Mouse (Mus musculus) lung, postnatal 0 days (tissue): ENCODE measurements around the gene Rab3gap2.

Experiments
- CTCF ChIP-seq: IDR thresholded peaks from 2 replicates; pipeline ENCODE4 v1.5.1; 2016; ENCODE audit warnings: antibody characterized with exemption, mild to moderate bottlenecking
- EP300 ChIP-seq: IDR thresholded peaks from 2 replicates; pipeline ENCODE4 v1.6.1; 2016; ENCODE audit warnings: antibody characterized with exemption, mild to moderate bottlenecking, control low read depth

GRCm38 (mm10) chr1:185275976-185276375 is 72.1 kb downstream of the Rab3gap2 start:
- TF ChIP-seq CTCF = no peak
- TF ChIP-seq EP300 = no peak
